Mouse (Mus musculus) thymus, adult 2 months (tissue): ENCODE data around the gene St8sia1. TPM values are rescaled to one million over a fixed set of nuclear protein-coding genes. Genes with fewer than 3 reads are reported as not detected.

Experiments used
- DNase-seq: peaks from one replicate; pipeline ENCODE4 v3.0.0; 2021
- H3K27ac ChIP-seq: fragments of 200-500 bp; 2 replicates; pipeline ENCODE4 v1.5.1; 2012; ENCODE audit warnings: low read length, control low read depth; ENCODE audit not compliant: control insufficient read depth, insufficient read depth
- H3K27me3 ChIP-seq: fragments of 200-500 bp; 2 replicates; pipeline ENCODE4 v1.6.1; 2012; ENCODE audit warnings: mild to moderate bottlenecking, low read length, moderate library complexity, mixed read lengths; ENCODE audit not compliant: control insufficient read depth, insufficient read depth
- H3K36me3 ChIP-seq: fragments of 200-500 bp; 2 replicates; pipeline ENCODE4 v1.6.1; 2012; ENCODE audit warnings: mild to moderate bottlenecking, low read length, moderate library complexity; ENCODE audit not compliant: control insufficient read depth, insufficient read depth
- H3K4me1 ChIP-seq: fragments of 200-500 bp; replicated peaks from 2 replicates; pipeline ENCODE4 v1.6.1; 2012; ENCODE audit warnings: low read length; ENCODE audit not compliant: control insufficient read depth, insufficient read depth
- H3K4me3 ChIP-seq: fragments of 200-500 bp; 2 replicates; pipeline ENCODE4 v1.5.1; 2012; ENCODE audit warnings: mild to moderate bottlenecking, low read length, control low read depth, moderate library complexity; ENCODE audit not compliant: control insufficient read depth, insufficient read depth
- CTCF ChIP-seq: fragments of 200-500 bp; IDR thresholded peaks from 2 replicates; pipeline ENCODE4 v1.5.1; 2012; ENCODE audit warnings: mild to moderate bottlenecking, control low read depth, low read length, moderate library complexity, borderline replicate concordance; ENCODE audit not compliant: control insufficient read depth, poor library complexity, insufficient read depth; ENCODE audit errors: extremely low read depth
- POLR2A ChIP-seq: fragments of 200-500 bp; IDR thresholded peaks from 2 replicates; pipeline ENCODE4 v1.6.1; 2012; ENCODE audit warnings: mild to moderate bottlenecking, low read length, control low read depth, moderate library complexity; ENCODE audit not compliant: control insufficient read depth, poor library complexity, insufficient read depth; ENCODE audit errors: extremely low read depth
- WGBS: fragments of 180-500 bp; shearing (Covaris S2); methylation state at CpG from one replicate; pipeline ENCODE4 v1.1.7; 2018; 5-methylcytosine and 5-hydroxymethylcytosine counted together
- polyA plus RNA-seq: library from polyadenylated mRNA; depleted of rRNA; stranded (reverse); fragments of >200 nt; gene quantifications from 2 replicates; pipeline ENCODE4 v1.2.3, GENCODE M21; 2012

St8sia1 gene
- polyA plus RNA-seq, 1 experiment: 22.6 TPM

- H3K4me1 ChIP-seq: peaks cover 46% of the 10 kb centered on the region
- no peak for TF ChIP-seq CTCF
- no peak overlapping the region for H3K27ac ChIP-seq
- no peaks in the 10 kb centered on the region for H3K36me3 ChIP-seq
- 85% methylated on average over 5 of the region's 5 CpGs for WGBS
- no peak overlapping the region for H3K4me3 ChIP-seq
- no peak for DNase-seq
- H3K27me3 ChIP-seq: no peaks in the 10 kb centered on the region
These were observed 43.4 kb downstream of the St8sia1 start for GRCm38 (mm10) chr6:142920901-142921300.

- WGBS: 96% methylated on average over 6 of the region's 6 CpGs
- no peak for DNase-seq
- Histone ChIP-seq H3K4me1 (peaks cover 57% of the 10 kb centered on the region), H3K4me3 (no peak overlapping the region), H3K36me3 (no peaks in the 10 kb centered on the region; the same call in 1 of the 2 replicates), H3K27me3 (no peaks in the 10 kb centered on the region), H3K27ac (peak overlapping the region; percentile 61)
- TF ChIP-seq POLR2A: no peak
- TF ChIP-seq CTCF: no peak
These were observed 45.6 kb downstream of the St8sia1 start for GRCm38 (mm10) chr6:142918691-142919090.

- H3K27me3 ChIP-seq: no peaks in the 10 kb centered on the region
- TF ChIP-seq CTCF (no peak), POLR2A (no peak)
- DNase-seq: peak; percentile 75
- H3K4me1 ChIP-seq: peaks cover 58% of the 10 kb centered on the region
- peak overlapping the region; percentile 30 for H3K4me3 ChIP-seq
- H3K36me3 ChIP-seq: no peaks in the 10 kb centered on the region; the same call in 1 of the 2 replicates
- peak overlapping the region; percentile 100 for H3K27ac ChIP-seq
- 4% methylated on average over 13 of the region's 13 CpGs for WGBS
These were observed 46.8 kb downstream of the St8sia1 start for GRCm38 (mm10) chr6:142917471-142917901.

GRCm38 (mm10) chr6:142916271-142916941, 47.8 kb downstream of the St8sia1 start:
- peak overlapping the region; percentile 100 for H3K27ac ChIP-seq
- H3K36me3 ChIP-seq: no peaks in the 10 kb centered on the region; the same call in 1 of the 2 replicates
- WGBS: 29% methylated on average over 11 of the region's 11 CpGs
- H3K27me3 ChIP-seq: no peaks in the 10 kb centered on the region
- no peak for DNase-seq
- TF ChIP-seq CTCF (no peak), POLR2A (no peak)
- no peak overlapping the region for H3K4me3 ChIP-seq
- H3K4me1 ChIP-seq: peaks cover 64% of the 10 kb centered on the region

- no peaks in the 10 kb centered on the region for H3K27me3 ChIP-seq
- H3K4me1 ChIP-seq: peaks cover 63% of the 10 kb centered on the region
- TF ChIP-seq CTCF (no peak), POLR2A (0 out of 2 replicates have a peak, but pooled peaks have one; percentile 9)
- WGBS: 8% methylated on average over 5 of the region's 5 CpGs
- peak; percentile 41 for DNase-seq
- H3K27ac ChIP-seq: peak overlapping the region; percentile 100
- H3K36me3 ChIP-seq: no peaks in the 10 kb centered on the region; the same call in 1 of the 2 replicates
- H3K4me3 ChIP-seq: peak overlapping the region; percentile 16; the same call in 1 of the 2 replicates
These were observed 48.8 kb downstream of the St8sia1 start for GRCm38 (mm10) chr6:142915464-142915863.

GRCm38 (mm10) chr6:142914676-142915075, 49.6 kb downstream of the St8sia1 start:
- H3K27me3 ChIP-seq: no peaks in the 10 kb centered on the region
- peak overlapping the region; percentile 100 for H3K27ac ChIP-seq
- H3K4me1 ChIP-seq: peaks cover 58% of the 10 kb centered on the region
- TF ChIP-seq POLR2A: no peak
- peak; percentile 43 for DNase-seq
- no peaks in the 10 kb centered on the region; the same call in 1 of the 2 replicates for H3K36me3 ChIP-seq
- WGBS: 48% methylated on average over 10 of the region's 10 CpGs
- no peak overlapping the region for H3K4me3 ChIP-seq

- Histone ChIP-seq H3K36me3 (no peaks in the 10 kb centered on the region; the same call in 1 of the 2 replicates), H3K27me3 (no peaks in the 10 kb centered on the region), H3K4me1 (peaks cover 41% of the 10 kb centered on the region), H3K4me3 (no peak overlapping the region), H3K27ac (no peak overlapping the region)
- WGBS: 96% methylated on average over 3 of the region's 3 CpGs
- no peak for DNase-seq
- TF ChIP-seq CTCF (no peak), POLR2A (no peak)
These were observed 53.0 kb downstream of the St8sia1 start for GRCm38 (mm10) chr6:142911263-142911662.
